Mouse (Mus musculus) hindbrain, embryonic 12.5 days (tissue): ENCODE measurements around the gene Zswim9. TPM values are rescaled to one million over a fixed set of nuclear protein-coding genes. Genes with fewer than 3 reads are reported as not detected.
"Not testable (repeated sequence)": the region's sequence is repeated elsewhere in the genome, so short reads cannot be mapped to it uniquely, and the experiment has no call there.

Experiments used
- ATAC-seq: fragments of 200-750 bp; cut with Nextera tagmentation; 2 replicates; pipeline ENCODE4 v1.8.0; 2017; ENCODE audit warnings: moderate TSS enrichment; ENCODE audit not compliant: low FRiP score
- H3K27ac ChIP-seq: fragments of 300-500 bp; sonication (generic); 2 replicates; pipeline ENCODE4 v1.5.1; 2016; ENCODE audit warnings: mild to moderate bottlenecking
- H3K27me3 ChIP-seq: fragments of 300-500 bp; sonication (generic); 2 replicates; pipeline ENCODE4 v1.6.1; 2016; ENCODE audit warnings: mild to moderate bottlenecking
- H3K36me3 ChIP-seq: fragments of 300-500 bp; sonication (generic); 2 replicates; pipeline ENCODE4 v1.6.1; 2016; ENCODE audit warnings: mild to moderate bottlenecking
- H3K4me1 ChIP-seq: fragments of 300-500 bp; sonication (generic); 2 replicates; pipeline ENCODE4 v1.6.1; 2016
- H3K4me2 ChIP-seq: fragments of 300-500 bp; sonication (generic); replicated peaks from 2 replicates; pipeline ENCODE4 v1.6.1; 2016; ENCODE audit warnings: mild to moderate bottlenecking
- H3K4me3 ChIP-seq: fragments of 300-500 bp; sonication (generic); 2 replicates; pipeline ENCODE4 v1.5.1; 2016; ENCODE audit warnings: mild to moderate bottlenecking
- H3K9ac ChIP-seq: fragments of 300-500 bp; sonication (generic); 2 replicates; pipeline ENCODE4 v1.6.1; 2016; ENCODE audit warnings: mild to moderate bottlenecking, moderate library complexity
- H3K9me3 ChIP-seq: fragments of 300-500 bp; sonication (generic); replicated peaks from 2 replicates; pipeline ENCODE4 v1.6.1; 2016; ENCODE audit warnings: mild to moderate bottlenecking
- WGBS: fragments of 180-500 bp; shearing (Covaris S2); methylation state at CpG from one replicate; pipeline ENCODE4 v1.1.7; 2016; 5-methylcytosine and 5-hydroxymethylcytosine counted together
- polyA plus RNA-seq: library from polyadenylated mRNA; unstranded; fragments of >200 nt; fragmentation: Nextera tagmentation; extraction: Ambion mirVana; gene quantifications from 2 replicates; pipeline ENCODE4 v1.2.1, GENCODE M21; 2016

The Zswim9 gene
- polyA plus RNA-seq, 1 experiment from 2014 or later, result 19.0 TPM

DNA sequence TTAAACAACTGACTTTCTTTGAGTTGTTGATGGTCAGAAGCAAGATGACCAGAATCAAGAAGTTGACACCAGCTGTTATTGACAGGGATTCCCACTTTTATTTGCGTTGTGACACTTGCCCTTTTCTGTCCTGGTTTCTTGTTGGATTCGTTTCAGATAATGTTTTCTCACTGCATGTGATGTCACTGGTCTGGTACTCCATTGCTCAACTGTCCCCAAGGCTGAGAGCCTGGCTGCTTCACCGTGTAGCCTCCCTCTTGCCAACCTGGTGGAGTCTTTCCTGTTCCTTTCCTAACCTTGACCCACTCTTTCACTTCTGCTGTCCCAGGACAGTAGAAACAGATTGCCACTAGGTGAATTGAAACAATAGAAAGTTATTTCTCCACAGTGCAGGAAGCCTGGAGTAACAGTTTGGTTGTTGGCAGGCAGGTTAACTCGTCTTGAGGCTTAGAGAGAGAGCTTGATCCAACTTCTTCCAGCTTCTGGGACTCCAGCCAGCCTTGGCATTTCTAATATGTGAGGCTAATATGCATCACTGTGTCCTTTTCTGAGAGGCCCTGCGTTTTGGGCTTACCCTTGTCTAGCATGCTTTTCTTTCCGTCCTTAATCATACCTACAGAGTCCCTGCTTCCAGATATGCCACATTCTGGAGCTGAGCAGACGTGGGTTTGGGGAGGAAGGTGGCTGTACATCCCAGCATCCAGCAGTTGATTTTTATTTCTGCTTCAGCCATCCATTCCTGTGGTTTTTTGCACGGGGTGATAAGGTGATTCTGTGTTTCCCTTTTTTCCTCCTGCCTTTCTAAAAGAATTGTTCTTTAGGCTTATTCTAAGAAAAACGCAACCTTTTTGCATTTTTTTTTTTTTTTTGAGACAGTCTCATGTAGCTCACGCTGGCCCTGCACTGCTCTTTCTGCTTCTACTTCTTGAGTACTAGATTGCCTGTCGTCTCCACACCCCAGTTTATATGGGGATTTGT, 15.6 kb upstream of the Zswim9 start:
- no peaks in the 10 kb centered on the region for H3K9me3 ChIP-seq
- no peak overlapping the region for H3K4me2 ChIP-seq
- no peak overlapping the region for H3K4me3 ChIP-seq
- peaks cover 78% of the 10 kb centered on the region for H3K36me3 ChIP-seq
- no peaks in the 10 kb centered on the region for H3K4me1 ChIP-seq
- H3K9ac ChIP-seq, result no peak overlapping the region
- WGBS, result 89% methylated on average over 11 of the region's 11 CpGs
- H3K27me3 ChIP-seq, result no peaks in the 10 kb centered on the region
- ATAC-seq, result no peak
- H3K27ac ChIP-seq, result no peak overlapping the region

DNA sequence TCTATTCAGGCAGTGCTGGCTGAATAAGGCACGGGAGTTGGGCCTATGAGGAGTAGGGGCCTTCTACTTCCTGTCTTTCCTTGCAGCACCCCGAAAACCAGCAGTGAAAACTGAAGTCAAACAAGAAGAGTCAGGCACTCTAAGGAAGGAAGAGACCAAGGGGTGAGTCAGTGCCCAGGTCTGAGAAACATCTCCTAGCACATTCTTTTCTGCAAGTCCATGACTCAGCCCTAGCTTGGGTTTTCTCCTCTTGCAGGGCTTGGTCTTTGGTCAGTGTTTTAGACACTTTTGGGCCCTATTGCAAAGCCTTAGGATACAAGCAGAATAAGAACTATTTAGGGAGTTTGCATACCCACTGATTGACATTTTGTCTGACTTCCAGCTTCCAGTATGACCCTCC, 12.8 kb upstream of the Zswim9 start:
- H3K27me3 ChIP-seq, result no peaks in the 10 kb centered on the region
- no peak for ATAC-seq
- H3K4me2 ChIP-seq, result no peak overlapping the region
- WGBS, result 93% methylated on average over 2 of the region's 2 CpGs
- H3K4me3 ChIP-seq, result no peak overlapping the region
- no peaks in the 10 kb centered on the region for H3K4me1 ChIP-seq
- H3K9me3 ChIP-seq, result no peaks in the 10 kb centered on the region
- peaks cover 68% of the 10 kb centered on the region for H3K36me3 ChIP-seq
- H3K27ac ChIP-seq, result no peak overlapping the region
- H3K9ac ChIP-seq, result no peak overlapping the region

DNA sequence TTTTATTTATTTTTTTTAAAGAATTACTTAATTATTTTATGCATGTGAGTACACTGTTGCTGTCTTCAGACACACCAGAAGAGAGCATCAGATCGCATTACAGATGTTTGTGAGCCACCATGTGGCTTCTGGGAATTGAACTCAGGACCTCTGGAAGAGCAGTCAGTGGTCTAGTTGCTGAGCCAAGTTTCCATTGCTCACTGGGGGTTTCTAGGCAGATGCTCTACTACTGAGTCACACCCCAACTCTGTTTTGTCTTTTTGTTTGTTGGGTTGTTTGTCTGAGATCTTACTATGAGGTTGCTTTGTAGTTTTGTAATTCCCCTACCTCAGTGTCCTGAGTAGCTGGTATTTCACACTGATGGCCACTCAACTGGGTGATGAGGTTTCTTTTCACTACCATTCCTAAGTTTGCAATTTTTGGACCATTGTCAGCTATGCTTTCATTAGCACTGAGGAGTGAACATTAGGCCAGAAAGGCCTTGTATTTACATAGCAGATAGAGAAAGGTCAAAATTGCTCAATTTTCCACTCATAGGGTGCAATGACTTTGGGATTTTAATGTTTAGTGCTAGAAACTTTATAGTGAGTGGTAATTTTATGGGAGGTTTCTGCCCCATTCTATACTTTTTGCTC, 11.6 kb upstream of the Zswim9 start:
- H3K4me1 ChIP-seq, result no peaks in the 10 kb centered on the region
- peaks cover 68% of the 10 kb centered on the region for H3K36me3 ChIP-seq
- no peak overlapping the region for H3K27ac ChIP-seq
- no peak overlapping the region for H3K4me2 ChIP-seq
- no peak overlapping the region for H3K4me3 ChIP-seq
- H3K9me3 ChIP-seq, result no peaks in the 10 kb centered on the region
- no peaks in the 10 kb centered on the region for H3K27me3 ChIP-seq
- no peak overlapping the region for H3K9ac ChIP-seq
- ATAC-seq, result no peak
- 91% methylated on average over 1 of the region's 1 CpGs for WGBS

DNA sequence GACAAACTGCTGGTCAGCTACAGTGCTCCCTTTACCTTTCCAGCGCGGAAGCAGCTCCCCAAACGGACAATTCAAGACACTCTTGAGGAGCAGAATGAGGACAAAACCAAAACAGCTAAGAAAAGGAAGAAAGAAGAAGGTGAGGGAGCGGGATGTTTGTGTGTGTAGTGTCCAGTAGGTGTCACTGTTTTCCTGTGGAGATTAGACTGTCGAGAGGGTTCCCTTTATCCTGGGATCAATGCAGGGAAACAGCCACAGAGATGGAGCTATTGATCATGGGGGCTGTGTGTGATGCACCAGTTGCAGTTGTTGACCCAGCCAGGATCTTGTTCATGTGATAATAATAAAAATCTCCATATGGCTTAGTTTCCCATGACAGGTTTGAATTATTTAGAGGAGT, 10.1 kb upstream of the Zswim9 start:
- H3K36me3 ChIP-seq, result peaks cover 56% of the 10 kb centered on the region
- H3K4me3 ChIP-seq, result no peak overlapping the region
- no peaks in the 10 kb centered on the region for H3K27me3 ChIP-seq
- WGBS, result 51% methylated on average over 5 of the region's 5 CpGs
- no peaks in the 10 kb centered on the region for H3K4me1 ChIP-seq
- no peak overlapping the region for H3K4me2 ChIP-seq
- no peak overlapping the region for H3K9ac ChIP-seq
- peak; percentile 52; the same call in 1 of the 2 replicates for ATAC-seq
- no peak overlapping the region for H3K27ac ChIP-seq
- no peaks in the 10 kb centered on the region for H3K9me3 ChIP-seq

DNA sequence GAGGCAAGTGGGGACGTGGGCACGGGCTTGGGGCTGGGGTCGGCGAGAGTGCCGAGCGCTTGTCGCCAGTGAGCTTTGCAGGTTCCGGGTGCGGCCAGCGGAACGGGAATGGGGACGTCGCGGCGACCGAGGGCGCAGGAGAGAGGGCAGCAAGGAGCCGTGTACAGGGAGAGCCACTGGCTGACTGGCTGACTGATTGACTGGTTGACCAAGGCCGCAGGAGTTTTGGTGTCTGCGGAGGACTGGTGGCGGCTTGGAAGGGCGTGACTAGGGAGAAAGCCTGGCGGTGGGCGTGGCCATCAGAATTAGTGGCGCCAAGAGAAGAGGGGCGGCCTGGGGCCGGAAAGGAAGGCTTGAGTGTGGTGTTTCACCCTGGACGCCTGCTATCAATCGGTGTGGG, 436 bp upstream of the Zswim9 start:
- WGBS, result under 1% methylated on average over 12 of the region's 29 CpGs
- H3K4me3 ChIP-seq, result peak overlapping the region; percentile 66
- H3K9me3 ChIP-seq, H3K27ac ChIP-seq, H3K27me3 ChIP-seq, H3K4me1 ChIP-seq: not testable (repeated sequence)
- ATAC-seq, result peak; percentile 81
- H3K36me3 ChIP-seq, result peaks cover 37% of the 10 kb centered on the region
- H3K4me2 ChIP-seq, result peak overlapping the region; percentile 45
- peak overlapping the region; percentile 77; the same call in 1 of the 2 replicates for H3K9ac ChIP-seq

DNA sequence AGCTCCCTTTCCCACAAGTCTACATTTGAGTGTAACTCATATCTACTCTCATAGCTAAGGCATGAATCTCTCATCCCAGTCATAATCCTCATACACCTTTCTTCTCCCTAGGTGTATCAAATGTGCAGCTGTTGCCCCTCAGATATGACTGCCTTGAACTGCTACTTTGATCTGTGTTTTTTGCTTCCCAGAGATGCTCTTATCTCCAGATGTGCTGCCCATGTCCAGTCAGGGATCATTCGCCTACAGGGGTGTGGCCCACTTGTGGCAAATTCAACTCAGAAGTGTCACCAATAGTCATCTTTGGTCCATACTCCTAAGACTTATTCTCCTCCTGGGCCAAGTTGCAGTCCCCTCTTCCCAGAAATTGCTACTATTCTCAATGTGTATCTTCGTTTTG, 688 bp downstream of the Zswim9 start:
- Histone ChIP-seq H3K27ac (peak overlapping the region; percentile 94; the same call in 1 of the 2 replicates), H3K36me3 (peaks cover 38% of the 10 kb centered on the region), H3K9me3 (no peaks in the 10 kb centered on the region), H3K4me1 (peaks cover 4% of the 10 kb centered on the region), H3K9ac (peak overlapping the region; percentile 77), H3K4me2 (peak overlapping the region; percentile 69), H3K4me3 (peak overlapping the region; percentile 66), H3K27me3 (no peaks in the 10 kb centered on the region)
- no peak for ATAC-seq
- 31% methylated on average over 2 of the region's 2 CpGs for WGBS

DNA sequence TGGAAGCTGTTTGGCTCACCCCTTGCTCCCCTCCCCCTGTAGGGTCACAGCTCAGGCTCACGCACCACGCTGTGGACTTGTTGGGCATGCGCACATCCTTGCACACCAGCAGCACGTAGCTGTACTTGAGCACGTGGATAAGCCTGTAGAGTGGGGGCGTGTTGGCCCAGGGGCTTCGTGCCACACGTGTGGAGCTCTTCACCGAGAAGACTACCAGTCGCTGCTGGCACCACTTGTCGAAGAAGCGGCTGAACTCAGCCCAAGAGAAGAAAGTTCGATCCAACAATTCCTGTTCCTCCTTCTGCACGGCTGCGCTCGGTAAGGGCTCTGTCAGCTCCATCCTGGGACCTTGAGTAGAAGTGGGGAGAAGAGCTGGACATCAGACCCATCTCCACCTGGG, 1.4 kb downstream of the Zswim9 start, which contains the start of gene Lig1:
Gene Lig1, plus strand, starts transcription at position 203 of the 400 bp plus-strand sequence.
- Histone ChIP-seq H3K9me3 (no peaks in the 10 kb centered on the region), H3K4me1 (peaks cover 4% of the 10 kb centered on the region), H3K4me3 (peak within 1 kb of the TSS; percentile 66), H3K27ac (peak within 1 kb of the TSS; percentile 94), H3K4me2 (peak within 1 kb of the TSS; percentile 69), H3K9ac (peak within 1 kb of the TSS; percentile 77), H3K27me3 (no peaks in the 10 kb centered on the region), H3K36me3 (peaks cover 37% of the 10 kb centered on the region)
- 98% methylated on average over 16 of the region's 16 CpGs for WGBS
- no peak for ATAC-seq

DNA sequence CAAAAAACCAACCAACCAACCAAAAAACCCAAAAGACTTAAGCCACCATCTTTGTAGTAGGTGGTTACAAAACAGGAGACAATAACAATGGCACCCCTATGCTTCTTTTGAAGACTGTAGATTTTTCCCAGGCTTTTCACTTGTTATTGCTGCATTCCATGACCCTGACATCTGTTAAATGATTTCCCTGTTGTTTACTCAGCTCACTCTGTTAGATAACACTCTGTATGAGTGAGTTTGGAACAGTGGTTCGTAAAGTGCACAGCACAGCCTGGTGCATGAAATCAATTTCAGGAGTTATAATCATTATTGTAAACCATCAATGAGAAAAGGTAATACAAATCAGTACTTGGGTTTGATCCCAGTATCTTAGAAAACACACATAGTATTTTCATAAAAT, 6.8 kb downstream of the Zswim9 start:
- Histone ChIP-seq H3K27ac (no peak overlapping the region), H3K9ac (no peak overlapping the region), H3K4me2 (no peak overlapping the region), H3K4me3 (no peak overlapping the region), H3K27me3 (no peaks in the 10 kb centered on the region), H3K9me3 (no peaks in the 10 kb centered on the region), H3K36me3 (peaks cover 34% of the 10 kb centered on the region), H3K4me1 (no peaks in the 10 kb centered on the region)
- 84% methylated on average over 1 of the region's 1 CpGs for WGBS
- no peak for ATAC-seq

DNA sequence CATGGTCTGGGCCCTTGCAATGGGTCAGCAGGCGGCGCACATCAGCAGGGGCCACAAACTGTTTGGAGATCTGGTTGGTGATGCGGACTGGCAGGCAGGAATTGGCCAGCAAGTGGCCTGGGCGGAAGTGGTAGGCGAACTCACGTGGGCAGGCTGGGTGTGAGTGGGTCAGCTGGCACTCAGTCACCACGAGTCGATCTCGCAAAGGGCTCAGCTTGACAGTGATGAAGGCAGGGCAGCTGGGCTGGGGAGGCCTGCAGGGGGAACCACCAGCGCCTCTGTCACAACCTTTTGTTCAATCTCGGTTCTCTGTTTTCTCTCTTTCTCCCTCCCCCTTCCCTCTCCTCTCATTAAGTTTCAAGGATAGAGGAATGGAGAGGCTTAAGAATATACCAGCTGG, 9.1 kb downstream of the Zswim9 start:
- Histone ChIP-seq H3K27me3 (no peaks in the 10 kb centered on the region), H3K36me3 (peaks cover 10% of the 10 kb centered on the region), H3K9me3 (no peaks in the 10 kb centered on the region), H3K9ac (no peak overlapping the region), H3K4me1 (no peaks in the 10 kb centered on the region), H3K4me2 (no peak overlapping the region), H3K4me3 (no peak overlapping the region), H3K27ac (no peak overlapping the region)
- WGBS, result 76% methylated on average over 11 of the region's 11 CpGs
- ATAC-seq, result no peak

DNA sequence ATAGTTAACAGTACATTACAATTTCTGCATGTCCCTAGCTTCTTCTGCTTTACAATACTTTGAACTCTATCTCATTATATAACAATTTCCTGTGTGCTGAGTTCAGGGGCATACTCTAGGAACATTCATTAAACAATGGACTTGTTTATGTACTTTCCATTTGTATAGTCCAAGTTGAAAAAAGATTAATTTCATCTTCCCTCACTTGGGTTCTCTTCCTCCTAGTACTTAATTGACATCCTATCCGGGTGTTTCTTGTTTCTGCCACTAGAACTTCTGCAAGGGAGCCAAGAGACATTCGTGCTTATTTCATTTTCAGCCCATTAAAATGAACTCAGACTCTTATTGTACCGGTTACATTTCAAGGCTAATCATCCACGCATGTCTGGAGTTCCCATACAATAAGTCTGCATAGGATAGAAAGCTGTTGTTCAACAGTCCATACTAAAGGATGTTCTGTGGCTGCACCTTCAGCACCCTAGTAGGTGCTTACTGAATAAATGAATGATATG, 9.7 kb downstream of the Zswim9 start:
- no peaks in the 10 kb centered on the region for H3K27me3 ChIP-seq
- no peak overlapping the region for H3K4me2 ChIP-seq
- H3K4me1 ChIP-seq, result no peaks in the 10 kb centered on the region
- peaks cover 5% of the 10 kb centered on the region for H3K36me3 ChIP-seq
- no peak for ATAC-seq
- H3K9ac ChIP-seq, result no peak overlapping the region
- no peaks in the 10 kb centered on the region for H3K9me3 ChIP-seq
- 94% methylated on average over 4 of the region's 4 CpGs for WGBS
- H3K27ac ChIP-seq, result no peak overlapping the region
- no peak overlapping the region for H3K4me3 ChIP-seq

DNA sequence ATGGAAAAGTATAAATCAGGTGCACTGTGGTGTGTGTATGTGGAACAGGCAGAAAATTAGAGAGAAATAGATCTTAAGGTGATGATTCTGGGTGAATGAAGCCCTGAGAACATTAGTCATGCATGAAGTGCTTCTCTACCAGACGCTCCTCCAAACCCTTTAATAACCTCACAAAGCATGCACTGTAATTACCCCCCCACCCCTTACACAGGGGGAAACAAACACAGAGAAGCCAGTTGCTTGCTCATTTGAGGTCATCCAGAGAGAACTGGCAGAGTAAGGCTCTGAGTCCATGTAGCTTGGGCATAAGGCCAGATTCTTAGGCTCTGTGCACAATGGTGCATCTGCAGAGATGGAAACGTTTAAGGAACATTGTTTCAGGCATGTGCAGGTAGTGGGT, 14.1 kb downstream of the Zswim9 start:
- no peak overlapping the region for H3K4me3 ChIP-seq
- ATAC-seq, result peak; percentile 15; the same call in 1 of the 2 replicates
- 67% methylated on average over 2 of the region's 2 CpGs for WGBS

DNA sequence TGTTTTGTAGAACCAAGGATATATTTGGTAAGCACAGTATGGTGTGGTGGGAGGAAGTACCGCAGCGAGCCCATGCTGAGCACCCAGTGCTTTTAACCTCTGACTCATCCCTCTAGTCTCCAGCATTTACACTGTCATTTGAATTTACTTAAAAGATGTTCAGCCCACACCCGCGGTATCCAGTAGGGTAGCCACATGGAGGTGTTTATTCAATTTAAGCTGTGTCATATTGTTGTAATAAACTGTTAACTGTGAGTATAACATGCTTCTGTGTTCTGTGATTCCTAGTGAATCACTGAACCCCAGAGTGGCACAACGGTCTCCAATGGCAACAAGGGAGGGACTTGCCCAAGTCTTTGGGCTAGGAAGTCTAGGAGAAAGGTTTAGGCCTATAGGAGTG, 14.7 kb downstream of the Zswim9 start:
- H3K4me2 ChIP-seq, result no peak overlapping the region
- 0 out of 2 replicates have a peak, but pooled peaks cover 13% of the 10 kb centered on the region for H3K36me3 ChIP-seq
- H3K9me3 ChIP-seq, result no peaks in the 10 kb centered on the region
- H3K4me3 ChIP-seq, result no peak overlapping the region
- H3K27ac ChIP-seq, result no peak overlapping the region
- no peaks in the 10 kb centered on the region for H3K27me3 ChIP-seq
- no peak overlapping the region for H3K9ac ChIP-seq
- WGBS, result 81% methylated on average over 5 of the region's 5 CpGs
- ATAC-seq, result no peak
- H3K4me1 ChIP-seq, result no peaks in the 10 kb centered on the region

More for the DNA sequence above, 14.1 kb downstream of the Zswim9 start:
- Histone ChIP-seq H3K4me1 (no peaks in the 10 kb centered on the region), H3K4me2 (no peak overlapping the region), H3K9me3 (no peaks in the 10 kb centered on the region), H3K9ac (no peak overlapping the region), H3K36me3 (0 out of 2 replicates have a peak, but pooled peaks cover 16% of the 10 kb centered on the region), H3K27ac (no peak overlapping the region), H3K27me3 (no peaks in the 10 kb centered on the region)
